8 mouse cellular contexts compared by ENCODE assay signal in the genomic region with DNA sequence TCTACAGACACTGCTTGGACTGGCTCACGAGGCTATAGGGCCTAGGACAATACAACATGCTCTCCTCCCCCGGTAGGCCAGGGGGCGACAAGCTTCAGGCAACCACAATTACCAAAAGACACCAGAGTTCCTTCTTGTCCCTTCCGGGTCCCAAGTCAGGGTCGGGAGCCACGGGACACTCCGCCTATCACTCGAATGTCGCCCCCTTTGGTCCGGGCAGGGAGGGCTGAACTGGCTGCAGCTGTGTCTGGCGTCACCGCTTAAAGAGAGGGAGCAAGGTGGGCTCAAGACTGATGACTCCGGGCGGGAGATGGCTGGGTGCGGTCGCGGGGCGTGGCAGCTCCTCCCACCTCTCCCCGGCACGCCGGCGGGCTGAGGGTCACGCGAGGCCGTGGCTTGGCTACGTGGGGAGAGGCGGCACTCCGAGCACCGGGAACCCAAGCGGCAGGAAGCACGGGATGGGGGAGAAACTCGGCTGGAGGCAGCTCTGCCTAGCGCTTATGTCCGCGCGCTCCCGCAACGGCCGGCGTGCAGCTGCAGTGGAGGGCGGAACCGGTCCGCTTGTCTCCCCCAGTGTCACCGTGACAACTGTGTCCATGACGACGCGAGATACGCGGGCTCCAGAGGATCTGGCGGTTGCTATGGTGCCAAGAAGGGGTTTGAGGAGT. TPM values are rescaled to one million over a fixed set of nuclear protein-coding genes. Genes with fewer than 3 reads are reported as not detected.
DNase-seq lines count a peak whose midpoint lies in the region; ATAC-seq and TF ChIP-seq lines count a peak whose summit lies in the region.

TSS of gene Pnma1 (minus strand) at position 536 of the 668 bp plus-strand sequence.

- no peak for TF ChIP-seq POLR2A in ES-Bruce4 (IDR thresholded peaks at IDR 0.05; ENCODE audit: insufficient read depth, low read length)

- 1% methylated on average over 50 of the region's 50 CpGs for WGBS in forebrain, embryonic 15.5 days
- 3% methylated on average over 50 of the region's 50 CpGs for WGBS in liver, embryonic 16.5 days (ENCODE audit: insufficient replicate concordance)
- under 1% methylated on average over 50 of the region's 50 CpGs for WGBS in neural tube, embryonic 12.5 days
- WGBS in stomach, embryonic 16.5 days, result 3% methylated on average over 50 of the region's 50 CpGs

- H3K9me3 ChIP-seq in ES-Bruce4 (replicated peaks; ENCODE audit: control insufficient read depth, insufficient read depth, low read length, poor library complexity, severe bottlenecking), result no peaks in the 10 kb centered on the region
- no peaks in the 10 kb centered on the region for H3K9me3 ChIP-seq in forebrain, embryonic 15.5 days
- H3K9me3 ChIP-seq in liver, embryonic 16.5 days (replicated peaks; ENCODE audit: control insufficient read depth, low read length), result no peaks in the 10 kb centered on the region
- no peaks in the 10 kb centered on the region for H3K9me3 ChIP-seq in neural tube, embryonic 12.5 days
- H3K9me3 ChIP-seq in stomach, embryonic 16.5 days (replicated peaks; ENCODE audit: control insufficient read depth, low read length), result no peaks in the 10 kb centered on the region

- no peak within 1 kb of the TSS for H3K27ac ChIP-seq in ES-Bruce4 (ENCODE audit: insufficient read depth, low read length)
- H3K27ac ChIP-seq in forebrain, embryonic 15.5 days (replicated peaks), result peak within 1 kb of the TSS; percentile 84
- peak within 1 kb of the TSS; percentile 51 for H3K27ac ChIP-seq in liver, embryonic 16.5 days (ENCODE audit: low read length)
- H3K27ac ChIP-seq in neural tube, embryonic 12.5 days, result no peak within 1 kb of the TSS
- no peak within 1 kb of the TSS for H3K27ac ChIP-seq in stomach, embryonic 16.5 days (ENCODE audit: low read length)

- H3K4me2 ChIP-seq in forebrain, embryonic 15.5 days (replicated peaks), result peak within 1 kb of the TSS; percentile 91
- peak within 1 kb of the TSS; percentile 87 for H3K4me2 ChIP-seq in liver, embryonic 16.5 days (ENCODE audit: low read depth, low read length)
- H3K4me2 ChIP-seq in neural tube, embryonic 12.5 days (replicated peaks), result peak within 1 kb of the TSS; percentile 94
- H3K4me2 ChIP-seq in stomach, embryonic 16.5 days (ENCODE audit: low read depth, low read length), result peak within 1 kb of the TSS; percentile 67

- DNase-seq in cerebellum, adult 11-12 months, result peak; percentile 69
- DNase-seq in heart, postnatal 10 days, result peak; percentile 77 to 81
- DNase-seq in kidney, postnatal 4 days, result peak; percentile 81 to 86

- TF ChIP-seq EP300 in ES-Bruce4 (IDR thresholded peaks at IDR 0.05; ENCODE audit: insufficient read depth, low read depth, low read length), result no peak

- peaks cover 9% of the 10 kb centered on the region for H3K36me3 ChIP-seq in ES-Bruce4 (ENCODE audit: control insufficient read depth, insufficient read depth, low read length, poor library complexity, severe bottlenecking)
- no peaks in the 10 kb centered on the region for H3K36me3 ChIP-seq in forebrain, embryonic 15.5 days
- peaks cover 9% of the 10 kb centered on the region for H3K36me3 ChIP-seq in liver, embryonic 16.5 days (ENCODE audit: control insufficient read depth, insufficient read depth)
- peaks cover 14% of the 10 kb centered on the region for H3K36me3 ChIP-seq in neural tube, embryonic 12.5 days
- 0 out of 2 replicates have a peak, but pooled peaks cover 6% of the 10 kb centered on the region for H3K36me3 ChIP-seq in stomach, embryonic 16.5 days (ENCODE audit: control insufficient read depth, insufficient read depth, low read length)

- peaks cover 2% of the 10 kb centered on the region for H3K4me1 ChIP-seq in ES-Bruce4 (ENCODE audit: control insufficient read depth, insufficient read depth, low read length)
- H3K4me1 ChIP-seq in forebrain, embryonic 15.5 days, result peaks cover 22% of the 10 kb centered on the region
- H3K4me1 ChIP-seq in liver, embryonic 16.5 days (ENCODE audit: control insufficient read depth, low read depth, low read length), result peaks cover 55% of the 10 kb centered on the region
- H3K4me1 ChIP-seq in neural tube, embryonic 12.5 days, result peaks cover 19% of the 10 kb centered on the region
- peaks cover 19% of the 10 kb centered on the region for H3K4me1 ChIP-seq in stomach, embryonic 16.5 days (ENCODE audit: control insufficient read depth, insufficient read depth, low read length)

- ATAC-seq in forebrain, embryonic 15.5 days (replicated peaks), result peak; percentile 98
- ATAC-seq in liver, embryonic 16.5 days (ENCODE audit: low read depth), result peak; percentile 53
- peak; percentile 94 for ATAC-seq in neural tube, embryonic 12.5 days (ENCODE audit: low FRiP score, low read depth)
- ATAC-seq in stomach, embryonic 16.5 days (ENCODE audit: insufficient read depth, low FRiP score), result peak; percentile 63

- no peaks in the 10 kb centered on the region for H3K27me3 ChIP-seq in ES-Bruce4 (ENCODE audit: control insufficient read depth, insufficient read depth, low read length, poor library complexity, severe bottlenecking)
- no peaks in the 10 kb centered on the region for H3K27me3 ChIP-seq in forebrain, embryonic 15.5 days
- H3K27me3 ChIP-seq in liver, embryonic 16.5 days (ENCODE audit: control insufficient read depth, insufficient read depth, low read depth, low read length), result no peaks in the 10 kb centered on the region
- H3K27me3 ChIP-seq in neural tube, embryonic 12.5 days (replicated peaks), result no peaks in the 10 kb centered on the region
- H3K27me3 ChIP-seq in stomach, embryonic 16.5 days (ENCODE audit: control insufficient read depth, insufficient read depth, low read length), result no peaks in the 10 kb centered on the region

- intact Hi-C loops in heart, postnatal 10 days (cut with DNase I), result loop anchor here (5.0 kb wide), 1 partner anchor 99 kb away; no protein-coding TSS in a partner anchor

- 0 out of 2 replicates have a peak within 1 kb of the TSS, but pooled peaks have one; percentile 6 for H3K9ac ChIP-seq in ES-Bruce4 (ENCODE audit: low read depth, poor library complexity, severe bottlenecking)
- H3K9ac ChIP-seq in forebrain, embryonic 15.5 days (replicated peaks), result peak within 1 kb of the TSS; percentile 73
- peak within 1 kb of the TSS; percentile 46 for H3K9ac ChIP-seq in liver, embryonic 16.5 days (ENCODE audit: low read depth, low read length)
- H3K9ac ChIP-seq in neural tube, embryonic 12.5 days, result peak within 1 kb of the TSS; percentile 68
- H3K9ac ChIP-seq in stomach, embryonic 16.5 days (ENCODE audit: low read length), result peak within 1 kb of the TSS; percentile 65

- peak within 1 kb of the TSS; percentile 60 for H3K4me3 ChIP-seq in ES-Bruce4 (ENCODE audit: low read depth, low read length)
- peak within 1 kb of the TSS; percentile 85 for H3K4me3 ChIP-seq in forebrain, embryonic 15.5 days
- H3K4me3 ChIP-seq in liver, embryonic 16.5 days (ENCODE audit: low read depth, low read length), result peak within 1 kb of the TSS; percentile 58
- H3K4me3 ChIP-seq in neural tube, embryonic 12.5 days, result peak within 1 kb of the TSS; percentile 59
- peak within 1 kb of the TSS; percentile 48 for H3K4me3 ChIP-seq in stomach, embryonic 16.5 days (replicated peaks; ENCODE audit: low read length)

- peak; percentile 43 for TF ChIP-seq CTCF in ES-Bruce4 (IDR thresholded peaks at IDR 0.05; ENCODE audit: low read depth, low read length)

RNA-seq across cellular contexts. Expression of gene Pnma1, which starts in this region (rescaled TPM):
- 0.38 TPM in 1 of 2 replicates, not detected in the other for polyA plus RNA-seq in ES-Bruce4 (2011; ENCODE audit: insufficient read depth, insufficient read length, low read depth, missing spikeins)
- 6.0 and 6.5 TPM in 2 replicates for polyA plus RNA-seq in forebrain, embryonic 15.5 days (2015; fragmentation: Nextera tagmentation; extraction: Ambion mirVana)
- under 1 TPM; 0.35 to 0.43 TPM for total RNA-seq in heart, postnatal 10 days (2021)
- 0.12 and 0.14 TPM in 2 replicates for polyA plus RNA-seq in liver, embryonic 16.5 days (2015; fragmentation: Nextera tagmentation; extraction: Ambion mirVana)
- polyA plus RNA-seq in neural tube, embryonic 12.5 days (2016; fragmentation: Nextera tagmentation; extraction: Ambion mirVana), result 2.8 and 3.2 TPM in 2 replicates
- polyA plus RNA-seq in stomach, embryonic 16.5 days (2015; fragmentation: Nextera tagmentation; extraction: Ambion mirVana), result 0.70 and 0.71 TPM in 2 replicates

Comparison
In these comparisons a context has a peak if more than half of its experiments do, and no peak if none do; other contexts are left out.
1. Peak in DNase-seq in heart, postnatal 10 days; RNA of the gene not detected or under 1 TPM.
2. Peak in ATAC-seq, H3K4me3 ChIP-seq, H3K27ac ChIP-seq, H3K9ac ChIP-seq and H3K4me2 ChIP-seq in liver, embryonic 16.5 days; RNA of the gene not detected or under 1 TPM.
3. Peak in ATAC-seq, H3K4me3 ChIP-seq, H3K9ac ChIP-seq and H3K4me2 ChIP-seq in stomach, embryonic 16.5 days; RNA of the gene not detected or under 1 TPM.
4. H3K9ac ChIP-seq: peak in every context shown above with its lines; median percentile 73 in forebrain, embryonic 15.5 days; 68 in neural tube, embryonic 12.5 days; 65 in stomach, embryonic 16.5 days; 46 in liver, embryonic 16.5 days; 6 in ES-Bruce4.